Mouse (Mus musculus) CH12.LX (cell line): ENCODE measurements around the gene Hcn4. TPM values are rescaled to one million over a fixed set of nuclear protein-coding genes. Genes with fewer than 3 reads are reported as not detected.

Source experiments
- DNase-seq: peaks from one replicate; pipeline ENCODE4 v3.0.0-alpha.2; 2013; ENCODE audit errors: extremely low read depth
- H3K27ac ChIP-seq: 2 replicates; pipeline ENCODE4 v1.5.1; 2012; ENCODE audit warnings: low read depth, mild to moderate bottlenecking, control low read depth, moderate library complexity; ENCODE audit not compliant: insufficient read depth
- H3K27me3 ChIP-seq: replicated peaks from 2 replicates; pipeline ENCODE3; 2012; ENCODE audit warnings: inconsistent platforms
- H3K36me3 ChIP-seq, 2 experiments: replicated peaks in 1 of 2; 2 replicates each; pipeline versions ENCODE3 to v1.6.1; 2012; ENCODE audit warnings: inconsistent platforms in 1 of 2, low read length in 1 of 2, mild to moderate bottlenecking in 1 of 2, mixed read lengths in 1 of 2, moderate library complexity in 1 of 2; ENCODE audit not compliant: control insufficient read depth in 1 of 2, insufficient read depth in 1 of 2
- H3K4me1 ChIP-seq, 2 experiments: 2 replicates each; pipeline ENCODE4 v1.6.1; 2012; ENCODE audit warnings: inconsistent platforms in 1 of 2, moderate library complexity in 1 of 2; ENCODE audit not compliant: insufficient read depth in 2 of 2, control insufficient read depth in 1 of 2
- H3K4me2 ChIP-seq: 2 replicates; pipeline ENCODE4 v1.6.1; 2012; ENCODE audit warnings: low read depth, mild to moderate bottlenecking, control low read depth; ENCODE audit not compliant: poor library complexity, insufficient read depth, severe bottlenecking
- H3K4me3 ChIP-seq, 3 experiments: fragments of 150-350 bp in 1 of 3; sonication (generic) in 1 of 3; replicated peaks in 1 of 3; 2 replicates each; pipeline versions ENCODE3 to v1.5.1; 2011 to 2012; ENCODE audit warnings: low read depth in 2 of 3, low read length in 2 of 3, mild to moderate bottlenecking in 2 of 3, moderate library complexity in 2 of 3, control low read depth in 1 of 3, improper control_type of control experiment in 1 of 3, inconsistent platforms in 1 of 3, mixed read lengths in 1 of 3; ENCODE audit not compliant: poor library complexity in 1 of 3
- H3K79me2 ChIP-seq: replicated peaks from 2 replicates; pipeline ENCODE4 v1.6.1; 2012; ENCODE audit warnings: mild to moderate bottlenecking, moderate library complexity; ENCODE audit not compliant: control insufficient read depth, poor library complexity, insufficient read depth, severe bottlenecking; ENCODE audit errors: extremely low read depth
- H3K9ac ChIP-seq: 2 replicates; pipeline ENCODE4 v1.6.1; 2012; ENCODE audit warnings: low read depth, mild to moderate bottlenecking, control low read depth, moderate library complexity; ENCODE audit not compliant: insufficient read depth
- H3K9me3 ChIP-seq: replicated peaks from 2 replicates; pipeline ENCODE3; 2012; ENCODE audit warnings: low read length, inconsistent platforms, mixed read lengths
- BHLHE40 ChIP-seq: IDR thresholded peaks from 2 replicates; pipeline ENCODE4 v1.6.1; 2011; ENCODE audit warnings: mild to moderate bottlenecking, low read depth, low read length, improper control_type of control experiment
- CHD1 ChIP-seq: IDR thresholded peaks from 2 replicates; pipeline ENCODE4 v1.6.1; 2012; ENCODE audit warnings: low read depth, low read length, improper control_type of control experiment, inconsistent platforms
- CTCF ChIP-seq, 2 experiments: IDR thresholded peaks in 1 of 2; conservative IDR thresholded peaks in 1 of 2; 2 replicates each; pipeline ENCODE4 v1.5.1; 2011 to 2012; ENCODE audit warnings: low read depth in 2 of 2, low read length in 2 of 2, improper control_type of control experiment in 1 of 2, inconsistent platforms in 1 of 2, mild to moderate bottlenecking in 1 of 2, moderate library complexity in 1 of 2
- E2F4 ChIP-seq: IDR thresholded peaks from 2 replicates; pipeline ENCODE4 v1.6.1; 2011; ENCODE audit warnings: low read depth, low read length, improper control_type of control experiment; ENCODE audit not compliant: insufficient replicate concordance
- EP300 ChIP-seq: IDR thresholded peaks from 2 replicates; pipeline ENCODE4 v1.6.1; 2011; ENCODE audit warnings: low read length, improper control_type of control experiment
- ETS1 ChIP-seq: conservative IDR thresholded peaks from 2 replicates; pipeline ENCODE4 v1.6.1; 2012; ENCODE audit warnings: low read depth, mild to moderate bottlenecking, inconsistent platforms, low read length, improper control_type of control experiment, moderate library complexity
- JUND ChIP-seq: conservative IDR thresholded peaks from 2 replicates; pipeline ENCODE4 v1.6.1; 2011; ENCODE audit warnings: low read depth, low read length, improper control_type of control experiment
- KAT2A ChIP-seq: IDR thresholded peaks from 2 replicates; pipeline ENCODE4 v1.6.1; 2012; ENCODE audit warnings: low read length, improper control_type of control experiment, inconsistent platforms; ENCODE audit not compliant: insufficient replicate concordance
- MAFK ChIP-seq: IDR thresholded peaks from 2 replicates; pipeline ENCODE4 v1.6.1; 2011; ENCODE audit warnings: low read length, improper control_type of control experiment; ENCODE audit not compliant: insufficient replicate concordance
- MAX ChIP-seq: IDR thresholded peaks from 2 replicates; pipeline ENCODE4 v1.6.1; 2011; ENCODE audit warnings: low read length, improper control_type of control experiment
- MAZ ChIP-seq: IDR thresholded peaks from 2 replicates; pipeline ENCODE4 v1.6.1; 2012; ENCODE audit warnings: low read depth, mild to moderate bottlenecking, inconsistent platforms, low read length, improper control_type of control experiment, moderate library complexity
- POLR2A ChIP-seq: IDR thresholded peaks from 2 replicates; pipeline ENCODE4 v1.6.1; 2011; ENCODE audit warnings: low read depth, mild to moderate bottlenecking, improper control_type of control experiment, low read length
- RAD21 ChIP-seq: IDR thresholded peaks from 2 replicates; pipeline ENCODE4 v1.6.1; 2011; ENCODE audit warnings: low read depth, mild to moderate bottlenecking, low read length, improper control_type of control experiment, moderate library complexity
- RCOR1 ChIP-seq: conservative IDR thresholded peaks from 2 replicates; pipeline ENCODE4 v1.6.1; 2012; ENCODE audit warnings: low read depth, mild to moderate bottlenecking, inconsistent platforms, low read length, improper control_type of control experiment
- SMC3 ChIP-seq: IDR thresholded peaks from 2 replicates; pipeline ENCODE4 v1.6.1; 2011; ENCODE audit warnings: low read depth, low read length, improper control_type of control experiment
- TCF12 ChIP-seq: IDR thresholded peaks from 2 replicates; pipeline ENCODE4 v1.6.1; 2014; ENCODE audit warnings: low read depth, mild to moderate bottlenecking, inconsistent platforms, low read length, improper control_type of control experiment
- ZC3H11A ChIP-seq: IDR thresholded peaks from 2 replicates; pipeline ENCODE4 v1.6.1; 2012; ENCODE audit warnings: low read depth, mild to moderate bottlenecking, inconsistent platforms, low read length, improper control_type of control experiment
- ZKSCAN1 ChIP-seq: IDR thresholded peaks from 2 replicates; pipeline ENCODE4 v1.6.1; 2012; ENCODE audit warnings: low read depth, inconsistent platforms, low read length, improper control_type of control experiment, borderline replicate concordance
- dilution Hi-C: fragments of 300-500 bp; cut with MboI; formaldehyde crosslinking; loops from 2 replicates; pipeline ENCODE4 v1.14.3; 2020; ENCODE audit warnings: low sequenced_read_pairs; ENCODE audit not compliant: extremely low pct_unique_long_range_greater_than_20kb, extremely low pct_ligation_motif_present
- in situ Hi-C: fragments of 300-500 bp; cut with MboI; formaldehyde crosslinking; loops from 3 replicates; pipeline ENCODE4 v1.14.3; 2019; ENCODE audit warnings: low sequenced_read_pairs, low pct_ligation_motif_present, low pct_unique_long_range_greater_than_20kb, mixed read lengths
- polyA plus RNA-seq: library from polyadenylated mRNA; unstranded; fragments of >175 nt; gene quantifications from 2 replicates; pipeline ENCODE4 v1.2.1, GENCODE M21; 2012; ENCODE audit warnings: low read depth; ENCODE audit not compliant: insufficient read length
- total RNA-seq, 2 experiments: library from RNA; depleted of rRNA; stranded (reverse); fragments of 300-350 nt in 1 of 2; fragments of >200 nt in 1 of 2; gene quantifications; 2 replicates each; pipeline ENCODE4 v1.2.3; 2012 to 2014

Gene Hcn4
- total and polyA plus RNA-seq, 3 experiments = 0.04 TPM; not detected in 2

- Histone ChIP-seq H3K4me2 (no peak overlapping the region), H3K9me3 (no peaks in the 10 kb centered on the region), H3K9ac (no peak overlapping the region), H3K79me2 (no peaks in the 10 kb centered on the region), H3K27ac (no peak overlapping the region), H3K4me3 (no peak overlapping the region), H3K36me3 (no peaks in the 10 kb centered on the region), H3K27me3 (no peaks in the 10 kb centered on the region), H3K4me1 (no peaks in the 10 kb centered on the region)
- dilution Hi-C loops (no loop called here), in situ Hi-C loops (no loop called here)
- TF ChIP-seq MAX (no peak), BHLHE40 (no peak), CTCF (conservative IDR thresholded peaks at IDR 0.05 in 1 of 2, IDR thresholded peaks at IDR 0.05 in 1 of 2; ENCODE audit: low read depth in 2 of 2, low read length in 2 of 2) (peak; percentile 20 to 51; a peak in 3 of 4 replicates), RAD21 (peak; percentile 7), SMC3 (peak; percentile 29), ZC3H11A (no peak)
- peak; percentile 11 for DNase-seq
Observed at GRCm38 (mm10) chr9:58775363-58775762, 47.8 kb upstream of the Hcn4 start.

- dilution Hi-C loops = no loop called here
- no peak for DNase-seq
- H3K9ac ChIP-seq = no peak overlapping the region
- H3K27ac ChIP-seq = no peak overlapping the region
- no peaks in the 10 kb centered on the region; a peak in 1 of 4 replicates for H3K4me1 ChIP-seq
- H3K27me3 ChIP-seq = no peaks in the 10 kb centered on the region
- H3K36me3 ChIP-seq = no peaks in the 10 kb centered on the region
- in situ Hi-C loops = no loop called here
- no peak for TF ChIP-seq POLR2A
- no peak for TF ChIP-seq SMC3
- no peak for TF ChIP-seq MAZ
- no peak for TF ChIP-seq JUND
- no peak for TF ChIP-seq CHD1
- no peak for TF ChIP-seq KAT2A
- TF ChIP-seq CTCF (conservative IDR thresholded peaks at IDR 0.05 in 1 of 2, IDR thresholded peaks at IDR 0.05 in 1 of 2; ENCODE audit: low read depth in 2 of 2, low read length in 2 of 2) = no peak
- no peak overlapping the region for H3K4me3 ChIP-seq
- no peaks in the 10 kb centered on the region for H3K79me2 ChIP-seq
- H3K9me3 ChIP-seq = no peaks in the 10 kb centered on the region
- no peak overlapping the region for H3K4me2 ChIP-seq
Observed at GRCm38 (mm10) chr9:58789476-58789875, 33.7 kb upstream of the Hcn4 start.

GRCm38 (mm10) chr9:58798155-58798554, 25.1 kb upstream of the Hcn4 start:
- no peaks in the 10 kb centered on the region for H3K36me3 ChIP-seq
- H3K9ac ChIP-seq = no peak overlapping the region
- no peak overlapping the region for H3K27ac ChIP-seq
- in situ Hi-C loops (no loop called here), dilution Hi-C loops (no loop called here)
- no peaks in the 10 kb centered on the region for H3K79me2 ChIP-seq
- no peak overlapping the region for H3K4me2 ChIP-seq
- H3K4me1 ChIP-seq = no peaks in the 10 kb centered on the region; a peak in 2 of 4 replicates
- TF ChIP-seq E2F4 = no peak
- TF ChIP-seq BHLHE40 = no peak
- TF ChIP-seq KAT2A = no peak
- TF ChIP-seq ZKSCAN1 = no peak
- TF ChIP-seq RCOR1 = no peak
- TF ChIP-seq TCF12 = no peak
- TF ChIP-seq ETS1 = no peak
- TF ChIP-seq POLR2A = no peak
- TF ChIP-seq CHD1 = no peak
- no peak for TF ChIP-seq MAX
- no peak for TF ChIP-seq MAZ
- TF ChIP-seq EP300 = no peak
- TF ChIP-seq MAFK = no peak
- DNase-seq = no peak
- H3K4me3 ChIP-seq = no peak overlapping the region
- no peaks in the 10 kb centered on the region for H3K27me3 ChIP-seq
- H3K9me3 ChIP-seq = no peaks in the 10 kb centered on the region
